Mouse (Mus musculus) heart, postnatal 0 days (tissue): ENCODE data around the gene Mark3.

Experiments used
- CTCF ChIP-seq: IDR thresholded peaks from 2 replicates; pipeline ENCODE4 v1.5.1; 2016; ENCODE audit warnings: antibody characterized with exemption, control low read depth, low read depth
- EP300 ChIP-seq: IDR thresholded peaks from 2 replicates; pipeline ENCODE4 v1.6.1; 2016; ENCODE audit warnings: antibody characterized with exemption, low read depth

DNA sequence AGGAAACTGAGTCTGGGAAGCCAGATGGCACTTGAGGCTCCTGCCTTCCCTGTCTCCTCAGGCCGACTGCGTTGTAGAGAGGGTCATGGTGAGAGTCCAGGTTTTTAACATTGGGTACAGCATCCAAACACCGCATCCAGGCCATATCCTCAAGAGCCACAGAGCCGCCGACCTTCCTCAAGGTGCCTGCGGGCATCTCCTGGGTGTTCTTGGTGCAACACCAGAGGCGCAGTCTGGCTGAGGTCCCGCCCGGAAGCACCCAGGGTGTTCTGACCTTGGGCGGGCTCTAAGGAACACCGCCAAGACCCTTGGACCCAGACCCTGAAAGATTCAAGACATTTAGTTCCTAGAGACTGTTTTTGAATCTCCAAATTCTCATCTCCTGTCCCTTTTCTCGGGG, 98.3 kb downstream of the Mark3 start:
- TF ChIP-seq CTCF, result no peak
- no peak for TF ChIP-seq EP300
